ENCODE assay signal across 25 mouse cellular contexts in the genomic region with DNA sequence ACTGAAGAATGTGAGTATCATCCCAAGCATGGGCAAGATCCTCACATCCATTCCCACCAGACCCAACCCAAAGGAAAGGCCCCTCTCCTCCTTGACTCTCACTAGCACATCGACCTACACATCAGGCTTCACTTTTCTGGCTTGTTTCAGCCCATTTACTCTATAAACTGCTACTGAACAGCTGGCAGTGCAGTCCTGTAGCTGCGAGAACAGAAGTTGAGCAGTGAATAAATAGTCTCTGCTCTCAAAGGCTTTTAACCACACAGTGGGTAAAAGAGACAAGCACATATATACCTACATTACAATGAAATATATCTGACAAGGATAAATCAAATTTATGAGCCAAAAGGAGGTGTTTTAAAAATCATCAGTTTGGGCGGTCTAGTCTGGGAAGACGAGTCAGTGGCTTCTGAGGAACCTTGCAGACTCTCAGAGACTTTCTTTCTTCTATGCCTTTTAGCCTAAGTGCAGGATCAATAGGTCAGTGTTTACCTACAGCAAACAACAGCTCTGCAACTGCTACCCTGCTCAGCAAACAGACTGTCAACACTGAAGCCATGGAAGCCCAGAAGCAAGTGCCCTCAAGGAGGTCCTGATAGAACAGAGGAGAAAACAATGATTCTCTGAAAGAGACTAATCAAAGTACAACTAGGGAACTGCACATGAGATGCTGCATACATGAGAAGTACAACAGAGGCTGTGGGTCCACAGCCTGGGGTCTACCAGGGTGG. TPM values are rescaled to one million over a fixed set of nuclear protein-coding genes. Genes with fewer than 3 reads are reported as not detected.
DNase-seq lines count a peak whose midpoint lies in the region; ATAC-seq and TF ChIP-seq lines count a peak whose summit lies in the region.
"Had no signal": no experiment of that assay in that cellular context is flagged by ENCODE, and none has a peak within 500 bp of the region (broad histone marks: within the 10 kb centered on the region; RNA-seq: fewer than 3 reads in every experiment).

No protein-coding gene starts in this region.

- H3K36me3 ChIP-seq in liver, postnatal 0 days (replicated peaks; ENCODE audit: insufficient read depth, low read length), result peaks cover 9% of the 10 kb centered on the region; the same call in 1 of the 2 replicates
- H3K36me3 ChIP-seq in liver, embryonic 12.5 days, result peaks cover 72% of the 10 kb centered on the region
- H3K36me3 ChIP-seq in stomach, postnatal 0 days (ENCODE audit: control insufficient read depth, insufficient read depth, low read length), result no peaks in the 10 kb centered on the region

- 0 out of 2 replicates have a peak, but pooled peaks cover 7% of the 10 kb centered on the region for H3K4me1 ChIP-seq in liver, postnatal 0 days (ENCODE audit: insufficient read depth)
- 0 out of 2 replicates have a peak, but pooled peaks cover 8% of the 10 kb centered on the region for H3K4me1 ChIP-seq in liver, embryonic 12.5 days
- no peaks in the 10 kb centered on the region for H3K4me1 ChIP-seq in stomach, postnatal 0 days (replicated peaks; ENCODE audit: control insufficient read depth, insufficient read depth)
- no peaks in the 10 kb centered on the region for H3K4me1 ChIP-seq in lung, adult 2 months (ENCODE audit: control insufficient read depth, insufficient read depth, low read length)
- H3K4me1 ChIP-seq: hindbrain, embryonic 10.5 days had no signal

- no peak for TF ChIP-seq CTCF in liver, postnatal 0 days (IDR thresholded peaks at IDR 0.05; ENCODE audit: low read depth)
- no peak for TF ChIP-seq CTCF in stomach, postnatal 0 days (IDR thresholded peaks at IDR 0.05; ENCODE audit: low read depth)
- no peak for TF ChIP-seq CTCF in lung, adult 2 months (IDR thresholded peaks at IDR 0.05; ENCODE audit: insufficient read depth, low read length)

- no peak overlapping the region for H3K4me3 ChIP-seq in liver, postnatal 0 days (ENCODE audit: low read depth, low read length)
- no peak overlapping the region for H3K4me3 ChIP-seq in liver, embryonic 12.5 days
- H3K4me3 ChIP-seq in stomach, postnatal 0 days (ENCODE audit: low read depth, low read length), result no peak overlapping the region
- no peak overlapping the region for H3K4me3 ChIP-seq in lung, adult 2 months (replicated peaks; ENCODE audit: extremely low read depth, low read depth, low read length)
- H3K4me3 ChIP-seq: forebrain, embryonic 10.5 days; hindbrain, embryonic 10.5 days; hindbrain, embryonic 13.5 days had no signal

- WGBS in liver, postnatal 0 days (ENCODE audit: insufficient replicate concordance), result 68% methylated on average over 4 of the region's 4 CpGs
- 81% methylated on average over 4 of the region's 4 CpGs for WGBS in liver, embryonic 12.5 days (ENCODE audit: insufficient replicate concordance)
- 68% methylated on average over 4 of the region's 4 CpGs for WGBS in stomach, postnatal 0 days
- WGBS in lung, adult 2 months, result 78% methylated on average over 4 of the region's 4 CpGs

- peak; percentile 65 for ATAC-seq in liver, postnatal 0 days
- no peak for ATAC-seq in liver, embryonic 12.5 days
- peak; percentile 89 for ATAC-seq in stomach, postnatal 0 days (ENCODE audit: low FRiP score, low TSS enrichment)
- no peak for ATAC-seq in megakaryocyte, adult 5-6 weeks (ENCODE audit: poor library complexity, severe bottlenecking)
- ATAC-seq: forebrain, embryonic 14.5 days; forebrain, postnatal 0 days; hindbrain, embryonic 16.5 days; Patski had no signal

- no peak overlapping the region for H3K27ac ChIP-seq in liver, postnatal 0 days (ENCODE audit: low read depth)
- H3K27ac ChIP-seq in liver, embryonic 12.5 days, result no peak overlapping the region
- H3K27ac ChIP-seq in stomach, postnatal 0 days (replicated peaks), result no peak overlapping the region
- H3K27ac ChIP-seq: forebrain, embryonic 10.5 days; hindbrain, embryonic 10.5 days; hindbrain, embryonic 13.5 days had no signal

- DNase-seq in heart, adult 11 months, result peak; percentile 58
- DNase-seq in heart, postnatal 4 days, result no peak
- DNase-seq in liver, postnatal 0 days, result no peak
- peak; percentile 38 for DNase-seq in stomach, postnatal 0 days (ENCODE audit: low spot score)
- no peak for DNase-seq in lung, adult 2 months
- DNase-seq: adrenal gland, postnatal 10 days; adrenal gland, postnatal 36 days; B cell, adult 2 months; cerebellum, adult 18-20 months; cerebellum, adult 9-10 months; cerebellum, postnatal 14 days; forebrain, postnatal 0 days; gastrocnemius, postnatal 10 days; gastrocnemius, postnatal 36 days had no signal

- H3K4me2 ChIP-seq in liver, postnatal 0 days (ENCODE audit: low read depth, low read length), result no peak overlapping the region
- no peak overlapping the region for H3K4me2 ChIP-seq in liver, embryonic 12.5 days
- H3K4me2 ChIP-seq in stomach, postnatal 0 days (replicated peaks; ENCODE audit: low read depth), result no peak overlapping the region
- H3K4me2 ChIP-seq: heart, embryonic 11.5 days; hindbrain, embryonic 13.5 days had no signal

- no peak for TF ChIP-seq EP300 in liver, postnatal 0 days (IDR thresholded peaks at IDR 0.05; ENCODE audit: low read depth)
- no peak for TF ChIP-seq EP300 in stomach, postnatal 0 days (optimal IDR thresholded peaks at IDR 0.05)

- TF ChIP-seq POLR2A in lung, adult 2 months (IDR thresholded peaks at IDR 0.05; ENCODE audit: borderline replicate concordance, extremely low read depth, low read depth, low read length), result no peak

- no peaks in the 10 kb centered on the region for H3K9me3 ChIP-seq in liver, postnatal 0 days (ENCODE audit: low read length)
- H3K9me3 ChIP-seq in liver, embryonic 12.5 days (replicated peaks), result no peaks in the 10 kb centered on the region
- H3K9me3 ChIP-seq in stomach, postnatal 0 days (ENCODE audit: control insufficient read depth, low read length), result no peaks in the 10 kb centered on the region
- H3K9me3 ChIP-seq: G1E; hindbrain, embryonic 10.5 days; hindbrain, embryonic 13.5 days had no signal

- no peak overlapping the region for H3K9ac ChIP-seq in liver, postnatal 0 days (replicated peaks)
- no peak overlapping the region for H3K9ac ChIP-seq in liver, embryonic 12.5 days
- no peak overlapping the region for H3K9ac ChIP-seq in stomach, postnatal 0 days (ENCODE audit: low read length)
- H3K9ac ChIP-seq: forebrain, postnatal 0 days; hindbrain, embryonic 13.5 days had no signal

- H3K27me3 ChIP-seq in liver, postnatal 0 days (ENCODE audit: insufficient read depth, low read length), result no peaks in the 10 kb centered on the region
- H3K27me3 ChIP-seq in liver, embryonic 12.5 days (replicated peaks), result no peaks in the 10 kb centered on the region
- no peaks in the 10 kb centered on the region for H3K27me3 ChIP-seq in stomach, postnatal 0 days (ENCODE audit: control insufficient read depth, insufficient read depth, low read length)
- H3K27me3 ChIP-seq: CH12.LX; hindbrain, embryonic 13.5 days; Patski had no signal

RNA-seq across cellular contexts. Expression of gene Chchd3, which starts 19.5 kb away (rescaled TPM):
- 100 to 1,000 TPM; 391 to 402 TPM for total RNA-seq in heart, postnatal 4 days (2021)
- 78.8 and 79.7 TPM in 2 replicates for polyA plus RNA-seq in liver, postnatal 0 days (2015; fragmentation: Nextera tagmentation; extraction: Ambion mirVana)
- 102 and 105 TPM in 2 replicates for polyA plus RNA-seq in liver, embryonic 12.5 days (2016; fragmentation: Nextera tagmentation; extraction: Ambion mirVana)
- polyA plus RNA-seq in stomach, postnatal 0 days (2015; fragmentation: Nextera tagmentation; extraction: Ambion mirVana), result 91.0 and 92.4 TPM in 2 replicates
- polyA plus RNA-seq in lung, adult 2 months (2012; rRNA removed), result 30.3 and 34.0 TPM in 2 replicates
- 51.9 and 62.2 TPM in 2 replicates for total RNA-seq in megakaryocyte, adult 5-6 weeks (2015)
- total RNA-seq in megakaryocyte, adult 5-6 weeks (2017), result 104 and 113 TPM in 2 replicates

Comparison
In these comparisons a context has a peak if more than half of its experiments do, and no peak if none do; other contexts are left out.
1. DNase-seq: peak in heart, adult 11 months (single experiment) and stomach, postnatal 0 days (single experiment); none in heart, postnatal 4 days (single experiment), liver, postnatal 0 days (single experiment) and lung, adult 2 months (single experiment).
2. ATAC-seq: peak in liver, postnatal 0 days (single experiment) and stomach, postnatal 0 days (single experiment); none in liver, embryonic 12.5 days (single experiment) and megakaryocyte, adult 5-6 weeks (single experiment).